Mouse (Mus musculus): ENCODE results near the gene Trmt61a.

- no peak for TF ChIP-seq POLR2A (IDR thresholded peaks at IDR 0.05; ENCODE audit: low read depth, low read length)
- no peak for TF ChIP-seq CTCF (IDR thresholded peaks at IDR 0.05; ENCODE audit: extremely low read depth, insufficient read depth, insufficient read length, insufficient replicate concordance)
Measured at GRCm38 (mm10) chr12:111667421-111667820, 10.5 kb upstream of the Trmt61a start.
